11 mouse cellular contexts compared by ENCODE assay signal in the genomic region with DNA sequence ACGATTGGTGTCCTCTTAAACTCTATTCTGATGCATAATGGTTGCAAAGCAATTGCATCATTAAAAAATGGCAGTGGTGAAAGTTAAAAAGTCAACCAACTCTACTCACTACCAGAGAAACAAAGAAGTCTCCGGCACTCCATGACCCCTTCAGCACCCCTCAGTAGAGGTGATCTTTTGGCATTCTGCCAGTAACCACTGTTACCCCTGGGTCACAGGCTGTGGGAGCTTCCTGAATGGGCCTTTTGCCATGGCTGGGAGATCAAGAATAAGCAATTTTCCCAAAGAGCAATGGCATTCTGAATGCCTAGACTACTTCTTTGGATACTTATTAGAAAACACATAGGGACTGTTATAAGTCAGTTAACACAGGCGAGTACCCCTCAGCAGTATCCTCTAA.
A peak's percentile ranks its signal among the peaks of the same experiment; 100 is the strongest.
DNase-seq lines count a peak whose midpoint lies in the region.
"Had no signal": no experiment of that assay in that cellular context is flagged by ENCODE, and none has a peak within 500 bp of the region (broad histone marks: within the 10 kb centered on the region; RNA-seq: fewer than 3 reads in every experiment).

No protein-coding gene starts in this region.

- intact Hi-C loops in left cerebral cortex, postnatal 4 days (cut with DNase I): no loop called here
- intact Hi-C loops in left cerebral cortex, postnatal 36 days (cut with DNase I): no loop called here
- intact Hi-C loops in heart, postnatal 14 days (cut with DNase I): no loop called here

- peak; percentile 33 for DNase-seq in adrenal gland, adult 2 months
- no peak for DNase-seq in adrenal gland, postnatal 10 days
- DNase-seq in left cerebral cortex, postnatal 4 days: peak; percentile 4
- no peak for DNase-seq in left cerebral cortex, postnatal 36 days (ENCODE audit: low spot score in 2 of 2)
- DNase-seq in kidney, adult 18-20 months: peak; percentile 28
- peak; percentile 58 to 74 for DNase-seq in kidney, postnatal 25 days
- no peak for DNase-seq in layer of hippocampus, postnatal 25 days (ENCODE audit: extremely low spot score in 1 of 2, low spot score in 1 of 2)
- DNase-seq in heart, postnatal 14 days: no peak
- DNase-seq: lung, embryonic 14.5 days; spleen, adult 18-20 months; thymus, postnatal 25 days had no signal

Comparison
In these comparisons a context has a peak if more than half of its experiments do, and no peak if none do; other contexts are left out.
1. DNase-seq: peak in adrenal gland, adult 2 months (single experiment), left cerebral cortex, postnatal 4 days (single experiment), kidney, adult 18-20 months (single experiment) and kidney, postnatal 25 days (2 of 2); none in adrenal gland, postnatal 10 days (single experiment), left cerebral cortex, postnatal 36 days (0 of 2), layer of hippocampus, postnatal 25 days (0 of 2) and heart, postnatal 14 days (0 of 2).